Mouse (Mus musculus): ENCODE measurements around the gene Olfr1419. TPM values are rescaled to one million over a fixed set of nuclear protein-coding genes. Genes with fewer than 3 reads are reported as not detected.

Gene Olfr1419
- not detected for polyA plus RNA-seq (2017; shearing (Covaris generic))

GRCm38 (mm10) chr19:11875006-11875405 lies at the start of gene Olfr1419:
Gene Olfr1419 (minus strand): TSS chr19:11875106.

GRCm38 (mm10) chr19:11912037-11912532 lies 37.2 kb upstream of the Olfr1419 start, which contains the start of gene Patl1:
Gene Patl1 (plus strand): TSS chr19:11912399.

GRCm38 (mm10) chr19:11886265-11886664 lies 11.4 kb upstream of the Olfr1419 start, which contains the start of gene Olfr1420:
Gene Olfr1420 (plus strand): TSS chr19:11886565.

GRCm38 (mm10) chr19:11860966-11861365 lies 13.9 kb downstream of the Olfr1419 start, which contains the start of gene Olfr1418:
Gene Olfr1418 (minus strand): TSS chr19:11861066.

GRCm38 (mm10) chr19:11839119-11839518 lies 35.8 kb downstream of the Olfr1419 start, which contains the start of gene Olfr1417:
Gene Olfr1417 (minus strand): TSS chr19:11839219.

GRCm38 (mm10) chr19:11819143-11819700 lies 55.7 kb downstream of the Olfr1419 start, which contains the start of gene Stx3:
Gene Stx3 (minus strand): TSS chr19:11819403.

Other genes starting within 250 kb of the Olfr1419 start
- gene Ms4a3, start 234.3 kb downstream of the Olfr1419 start, polyA plus RNA-seq (2017; shearing (Covaris generic)) = not detected
- not detected for gene Oosp2, start 214.5 kb downstream of the Olfr1419 start, polyA plus RNA-seq (2017; shearing (Covaris generic))
- gene Oosp1, start 184.0 kb downstream of the Olfr1419 start, polyA plus RNA-seq (2017; shearing (Covaris generic)) = under 1 TPM in 1 of 2 experiments, not detected in 1; 0.26 TPM
- under 1 TPM in 1 of 2 experiments, not detected in 1; 0.44 TPM for gene Oosp3, start 178.1 kb downstream of the Olfr1419 start, polyA plus RNA-seq (2017; shearing (Covaris generic))
- gene Gif, start 127.6 kb downstream of the Olfr1419 start, polyA plus RNA-seq (2017; shearing (Covaris generic)) = not detected
- gene Mrpl16, start 104.7 kb downstream of the Olfr1419 start, polyA plus RNA-seq (2017; shearing (Covaris generic)) = 10 to 100 TPM; 45.1 to 47.2 TPM
- gene Stx3, start 55.7 kb downstream of the Olfr1419 start, polyA plus RNA-seq (2017; shearing (Covaris generic)) = 1 to 10 TPM; 2.4 to 2.6 TPM
- gene Olfr1417, start 35.9 kb downstream of the Olfr1419 start, polyA plus RNA-seq (2017; shearing (Covaris generic)) = under 1 TPM in 1 of 2 experiments, not detected in 1; 0.58 TPM
- gene Olfr1418, start 14.0 kb downstream of the Olfr1419 start, polyA plus RNA-seq (2017; shearing (Covaris generic)) = not detected
- not detected for gene Olfr1420, start 11.5 kb upstream of the Olfr1419 start, polyA plus RNA-seq (2017; shearing (Covaris generic))
- gene Patl1, start 37.3 kb upstream of the Olfr1419 start, polyA plus RNA-seq (2017; shearing (Covaris generic)) = 10 to 100 TPM; 18.3 to 20.1 TPM
- 10 to 100 TPM; 36.9 to 44.3 TPM for gene Osbp, start 90.8 kb upstream of the Olfr1419 start, polyA plus RNA-seq (2017; shearing (Covaris generic))
- under 1 TPM in 1 of 2 experiments, not detected in 1; 0.11 TPM for gene Olfr1423, start 166.2 kb upstream of the Olfr1419 start, polyA plus RNA-seq (2017; shearing (Covaris generic))
- gene Olfr1424, start 187.6 kb upstream of the Olfr1419 start, polyA plus RNA-seq (2017; shearing (Covaris generic)) = under 1 TPM; 0.10 to 0.20 TPM
- gene Olfr1425, start 202.6 kb upstream of the Olfr1419 start, polyA plus RNA-seq (2017; shearing (Covaris generic)) = under 1 TPM in 1 of 2 experiments, not detected in 1; 0.09 TPM
- gene Olfr1426, start 216.9 kb upstream of the Olfr1419 start, polyA plus RNA-seq (2017; shearing (Covaris generic)) = not detected
- not detected for gene Olfr1427, start 228.2 kb upstream of the Olfr1419 start, polyA plus RNA-seq (2017; shearing (Covaris generic))
- gene Olfr1428, start 240.8 kb upstream of the Olfr1419 start, polyA plus RNA-seq (2017; shearing (Covaris generic)) = not detected
- gene Olfr76, start 248.1 kb upstream of the Olfr1419 start, polyA plus RNA-seq (2017; shearing (Covaris generic)) = under 1 TPM in 1 of 2 experiments, not detected in 1; 0.23 TPM